Comparison of ENCODE assay signal across 13 mouse cellular contexts in genomic region chr6:67146708-67147107, GRCm38 (mm10).
DNase-seq lines count a peak whose midpoint lies in the region; ATAC-seq and TF ChIP-seq lines count a peak whose summit lies in the region.
"Had no signal": no experiment of that assay in that cellular context is flagged by ENCODE, and none has a peak within 500 bp of the region (broad histone marks: within the 10 kb centered on the region; RNA-seq: fewer than 3 reads in every experiment).

No protein-coding gene starts in this region.

- in situ Hi-C loops in CH12.LX (cut with MboI; ENCODE audit: low pct_ligation_motif_present, low pct_unique_long_range_greater_than_20kb, low sequenced_read_pairs): no loop called here

- H3K4me1 ChIP-seq in CH12.LX (ENCODE audit: control insufficient read depth in 1 of 2, insufficient read depth in 2 of 2): peaks cover 0 to 17% of the 10 kb centered on the region in 2 experiments; a peak in 2 of 4 replicates
- H3K4me1 ChIP-seq in intestine, embryonic 14.5 days (replicated peaks; ENCODE audit: control insufficient read depth, insufficient read depth, low read length): no peaks in the 10 kb centered on the region; the same call in 1 of the 2 replicates
- peaks cover 26% of the 10 kb centered on the region for H3K4me1 ChIP-seq in liver, postnatal 0 days (ENCODE audit: insufficient read depth)
- H3K4me1 ChIP-seq: forebrain, embryonic 13.5 days; neural tube, embryonic 15.5 days had no signal

- 24% methylated on average over 4 of the region's 4 CpGs for WGBS in intestine, embryonic 14.5 days
- WGBS in liver, postnatal 0 days (ENCODE audit: insufficient replicate concordance): 25% methylated on average over 4 of the region's 4 CpGs

- no peaks in the 10 kb centered on the region for H3K79me2 ChIP-seq in CH12.LX (replicated peaks; ENCODE audit: control insufficient read depth, extremely low read depth, insufficient read depth, poor library complexity, severe bottlenecking)

- no peaks in the 10 kb centered on the region for H3K36me3 ChIP-seq in CH12.LX (replicated peaks in 1 of 2; ENCODE audit: control insufficient read depth in 1 of 2, insufficient read depth in 1 of 2, low read length in 1 of 2)
- no peaks in the 10 kb centered on the region for H3K36me3 ChIP-seq in intestine, embryonic 14.5 days (ENCODE audit: control insufficient read depth, insufficient read depth, low read length)
- H3K36me3 ChIP-seq in liver, postnatal 0 days (replicated peaks; ENCODE audit: insufficient read depth, low read length): no peaks in the 10 kb centered on the region
- H3K36me3 ChIP-seq: heart, embryonic 10.5 days; neural tube, embryonic 15.5 days had no signal

- no peaks in the 10 kb centered on the region for H3K9me3 ChIP-seq in CH12.LX (replicated peaks; ENCODE audit: low read length)
- no peaks in the 10 kb centered on the region for H3K9me3 ChIP-seq in intestine, embryonic 14.5 days (ENCODE audit: control insufficient read depth, low read length)
- no peaks in the 10 kb centered on the region for H3K9me3 ChIP-seq in liver, postnatal 0 days (ENCODE audit: low read length)
- H3K9me3 ChIP-seq: forebrain, embryonic 13.5 days; heart, embryonic 10.5 days; neural tube, embryonic 15.5 days had no signal

- no peak for TF ChIP-seq RAD21 in CH12.LX (IDR thresholded peaks at IDR 0.05; ENCODE audit: low read depth, low read length)

- TF ChIP-seq CTCF in CH12.LX (conservative IDR thresholded peaks at IDR 0.05 in 1 of 2, IDR thresholded peaks at IDR 0.05 in 1 of 2; ENCODE audit: low read depth in 2 of 2, low read length in 2 of 2): no peak
- no peak for TF ChIP-seq CTCF in liver, postnatal 0 days (IDR thresholded peaks at IDR 0.05; ENCODE audit: low read depth)

- H3K4me2 ChIP-seq in CH12.LX (ENCODE audit: insufficient read depth, low read depth, poor library complexity, severe bottlenecking): no peak overlapping the region
- H3K4me2 ChIP-seq in intestine, embryonic 14.5 days (ENCODE audit: low read length): no peak overlapping the region
- no peak overlapping the region for H3K4me2 ChIP-seq in liver, postnatal 0 days (ENCODE audit: low read depth, low read length)
- H3K4me2 ChIP-seq: forebrain, embryonic 13.5 days; neural tube, embryonic 15.5 days had no signal

- dilution Hi-C loops in CH12.LX (cut with MboI; ENCODE audit: extremely low pct_ligation_motif_present, extremely low pct_unique_long_range_greater_than_20kb, low sequenced_read_pairs): no loop called here

- TF ChIP-seq EP300 in CH12.LX (IDR thresholded peaks at IDR 0.05; ENCODE audit: low read length): no peak
- no peak for TF ChIP-seq EP300 in liver, postnatal 0 days (IDR thresholded peaks at IDR 0.05; ENCODE audit: low read depth)

- H3K27me3 ChIP-seq in CH12.LX (replicated peaks): no peaks in the 10 kb centered on the region
- no peaks in the 10 kb centered on the region for H3K27me3 ChIP-seq in intestine, embryonic 14.5 days (replicated peaks; ENCODE audit: control insufficient read depth, insufficient read depth, low read length)
- H3K27me3 ChIP-seq in liver, postnatal 0 days (ENCODE audit: insufficient read depth, low read length): no peaks in the 10 kb centered on the region
- H3K27me3 ChIP-seq: forebrain, embryonic 13.5 days; neural tube, embryonic 15.5 days had no signal

- H3K4me3 ChIP-seq in CH12.LX (replicated peaks in 1 of 3; ENCODE audit: low read depth in 2 of 3, low read length in 2 of 3, poor library complexity in 1 of 3): no peak overlapping the region
- H3K4me3 ChIP-seq in intestine, embryonic 14.5 days (ENCODE audit: low read depth, low read length): no peak overlapping the region
- no peak overlapping the region for H3K4me3 ChIP-seq in liver, postnatal 0 days (ENCODE audit: low read depth, low read length)
- H3K4me3 ChIP-seq: forebrain, embryonic 13.5 days; heart, embryonic 10.5 days; neural tube, embryonic 15.5 days had no signal

- H3K9ac ChIP-seq in CH12.LX (ENCODE audit: insufficient read depth, low read depth): no peak overlapping the region
- H3K9ac ChIP-seq in intestine, embryonic 14.5 days (ENCODE audit: low read length): no peak overlapping the region
- H3K9ac ChIP-seq in liver, postnatal 0 days (replicated peaks): no peak overlapping the region
- H3K9ac ChIP-seq: forebrain, embryonic 13.5 days; neural tube, embryonic 15.5 days had no signal

- DNase-seq in cerebellum, adult 9-11 months: peak; percentile 37
- DNase-seq in cerebellum, adult 11-12 months: no peak
- peak; percentile 27 for DNase-seq in CH12.LX (ENCODE audit: extremely low read depth)
- no peak for DNase-seq in intestine, embryonic 14.5 days (ENCODE audit: low spot score)
- DNase-seq in liver, postnatal 0 days: no peak
- DNase-seq in thymus, postnatal 4 days: no peak
- no peak for DNase-seq in right cerebral cortex, adult 2 months (ENCODE audit: low spot score in 2 of 2)
- no peak for DNase-seq in right cerebral cortex, adult 18-20 months
- DNase-seq: B cell, adult 2 months had no signal

- TF ChIP-seq POLR2A in CH12.LX (IDR thresholded peaks at IDR 0.05; ENCODE audit: low read depth, low read length): no peak

- no peak overlapping the region for H3K27ac ChIP-seq in CH12.LX (ENCODE audit: insufficient read depth, low read depth)
- H3K27ac ChIP-seq in intestine, embryonic 14.5 days (ENCODE audit: low read depth): no peak overlapping the region
- peak overlapping the region; percentile 45 for H3K27ac ChIP-seq in liver, postnatal 0 days (ENCODE audit: low read depth)
- H3K27ac ChIP-seq: forebrain, embryonic 13.5 days; heart, embryonic 10.5 days; neural tube, embryonic 15.5 days had no signal

- ATAC-seq in intestine, embryonic 14.5 days (replicated peaks; ENCODE audit: low FRiP score, low TSS enrichment, low read depth): peak; percentile 74; the same call in 1 of the 2 replicates
- ATAC-seq in liver, postnatal 0 days: no peak
- ATAC-seq: activated CD4-positive, CD25-positive, alpha-beta regulatory T cell, adult 4 months; forebrain, embryonic 13.5 days had no signal

TF ChIP-seq in CH12.LX, 34 proteins besides CTCF, POLR2A, EP300 and RAD21:
- TF ChIP-seq USF2 (conservative IDR thresholded peaks at IDR 0.05; ENCODE audit: low read depth, low read length) (no peak), MAFK (IDR thresholded peaks at IDR 0.05; ENCODE audit: insufficient replicate concordance, low read length) (peak; percentile 67; the same call in 1 of the 2 replicates)

Comparison
In these comparisons a context has a peak if more than half of its experiments do, and no peak if none do; other contexts are left out.
1. DNase-seq: peak in cerebellum, adult 9-11 months (single experiment) and CH12.LX (single experiment); none in cerebellum, adult 11-12 months (single experiment), intestine, embryonic 14.5 days (single experiment), liver, postnatal 0 days (single experiment), thymus, postnatal 4 days (single experiment), right cerebral cortex, adult 2 months (0 of 2) and right cerebral cortex, adult 18-20 months (single experiment).